Mouse (Mus musculus): Measurements from ENCODE around the gene Dhx57.
"Not testable (repeated sequence)": the region's sequence is repeated elsewhere in the genome, so short reads cannot be mapped to it uniquely, and the experiment has no call there.

The Dhx57 gene

GRCm38 (mm10) chr17:80267065-80267464, 23.2 kb downstream of the Dhx57 start:
- peak; percentile 83 for ATAC-seq (ENCODE audit: insufficient number of reproducible peaks, low FRiP score, low TSS enrichment)

GRCm38 (mm10) chr17:80255208-80255607, 35.1 kb downstream of the Dhx57 start:
- ATAC-seq (ENCODE audit: insufficient number of reproducible peaks, low FRiP score, low TSS enrichment), result no peak

- no peak for ATAC-seq (ENCODE audit: insufficient number of reproducible peaks, low FRiP score, low TSS enrichment)
Measured at GRCm38 (mm10) chr17:80254421-80254820, 35.9 kb downstream of the Dhx57 start.

GRCm38 (mm10) chr17:80252757-80253525, 37.3 kb downstream of the Dhx57 start:
- ATAC-seq (ENCODE audit: insufficient number of reproducible peaks, low FRiP score, low TSS enrichment), result no peak

- no peak for ATAC-seq (ENCODE audit: insufficient number of reproducible peaks, low FRiP score, low TSS enrichment)
Measured at GRCm38 (mm10) chr17:80243116-80243515, 47.2 kb downstream of the Dhx57 start.

- no peak for ATAC-seq (ENCODE audit: insufficient number of reproducible peaks, low FRiP score, low TSS enrichment)
Measured at GRCm38 (mm10) chr17:80241594-80241993, 48.7 kb downstream of the Dhx57 start.

GRCm38 (mm10) chr17:80237475-80237874, 52.8 kb downstream of the Dhx57 start:
- ATAC-seq (ENCODE audit: insufficient number of reproducible peaks, low FRiP score, low TSS enrichment), result no peak

- ATAC-seq (ENCODE audit: insufficient number of reproducible peaks, low FRiP score, low TSS enrichment), result no peak
Measured at GRCm38 (mm10) chr17:80236805-80237204, 53.5 kb downstream of the Dhx57 start.

GRCm38 (mm10) chr17:80235477-80235876, 54.8 kb downstream of the Dhx57 start:
- ATAC-seq (ENCODE audit: insufficient number of reproducible peaks, low FRiP score, low TSS enrichment), result no peak

GRCm38 (mm10) chr17:80234376-80234775, 55.9 kb downstream of the Dhx57 start:
- ATAC-seq (ENCODE audit: insufficient number of reproducible peaks, low FRiP score, low TSS enrichment), result no peak

- no peak for ATAC-seq (ENCODE audit: insufficient number of reproducible peaks, low FRiP score, low TSS enrichment)
Measured at GRCm38 (mm10) chr17:80233844-80234243, 56.4 kb downstream of the Dhx57 start.

- no peak for ATAC-seq (ENCODE audit: insufficient number of reproducible peaks, low FRiP score, low TSS enrichment)
Measured at GRCm38 (mm10) chr17:80229396-80229795, 60.9 kb downstream of the Dhx57 start.

GRCm38 (mm10) chr17:80225142-80225541, 65.1 kb downstream of the Dhx57 start:
- not testable (repeated sequence) for ATAC-seq (ENCODE audit: insufficient number of reproducible peaks, low FRiP score, low TSS enrichment)

GRCm38 (mm10) chr17:80224326-80225116, 65.8 kb downstream of the Dhx57 start, which contains the start of gene Gemin6:
Gemin6 (plus strand) TSS chr17:80224441.
- ATAC-seq (ENCODE audit: insufficient number of reproducible peaks, low FRiP score, low TSS enrichment), result peak; percentile 99

- ATAC-seq (ENCODE audit: insufficient number of reproducible peaks, low FRiP score, low TSS enrichment), result peak; percentile 55; the same call in 1 of the 2 replicates
Measured at GRCm38 (mm10) chr17:80223829-80224228, 66.4 kb downstream of the Dhx57 start.

- ATAC-seq (ENCODE audit: insufficient number of reproducible peaks, low FRiP score, low TSS enrichment), result no peak
Measured at GRCm38 (mm10) chr17:80221890-80222628, 68.2 kb downstream of the Dhx57 start.

GRCm38 (mm10) chr17:80221202-80221601, 69.1 kb downstream of the Dhx57 start:
- ATAC-seq (ENCODE audit: insufficient number of reproducible peaks, low FRiP score, low TSS enrichment), result no peak

- no peak for ATAC-seq (ENCODE audit: insufficient number of reproducible peaks, low FRiP score, low TSS enrichment)
Measured at GRCm38 (mm10) chr17:80220131-80220530, 70.1 kb downstream of the Dhx57 start.

GRCm38 (mm10) chr17:80213998-80214397, 76.3 kb downstream of the Dhx57 start:
- not testable (repeated sequence) for ATAC-seq (ENCODE audit: insufficient number of reproducible peaks, low FRiP score, low TSS enrichment)

GRCm38 (mm10) chr17:80206671-80207581, 83.3 kb downstream of the Dhx57 start, which contains the start of the genes Srsf7 and Ttc39d:
Srsf7 (minus strand) TSS chr17:80207307.
Ttc39d (plus strand) TSS chr17:80207460.
- ATAC-seq (ENCODE audit: insufficient number of reproducible peaks, low FRiP score, low TSS enrichment), result peak; percentile 90
